Mouse (Mus musculus) Muller cell, postnatal 12 days (primary cell): ENCODE measurements around the gene Hrh2.

Experiments used
- DNase-seq: peaks from one replicate; pipeline ENCODE4 v3.0.0-alpha.2; 2015; ENCODE audit errors: inconsistent ontology term

The Hrh2 gene

GRCm38 (mm10) chr13:54215777-54216316 is 23.9 kb downstream of the Hrh2 start:
- no peak for DNase-seq

DNA sequence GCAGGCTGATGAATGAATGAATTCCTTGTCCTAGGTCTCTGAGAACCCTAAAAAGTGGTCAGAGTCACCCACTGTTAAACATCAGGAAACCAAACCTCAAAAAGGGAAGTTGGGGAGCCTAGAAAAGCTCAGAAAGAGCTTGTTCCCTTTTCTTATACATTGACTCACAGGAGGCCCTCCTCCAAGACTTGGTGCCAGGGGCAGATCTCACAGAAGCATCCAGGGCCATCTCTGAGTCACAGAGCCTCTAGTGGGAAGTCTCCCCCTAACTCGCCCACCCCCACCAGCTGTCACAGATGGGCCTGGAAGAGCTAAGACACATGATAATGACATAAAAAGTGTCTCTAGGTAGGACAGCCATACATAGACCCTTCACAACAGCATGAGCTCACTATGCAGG is 26.4 kb downstream of the Hrh2 start:
- DNase-seq: no peak

GRCm38 (mm10) chr13:54221631-54222179 is 29.8 kb downstream of the Hrh2 start:
- DNase-seq: no peak

GRCm38 (mm10) chr13:54222921-54223769 is 31.2 kb downstream of the Hrh2 start:
- DNase-seq: peak; percentile 13

- peak; percentile 47 for DNase-seq
These were observed 36.1 kb downstream of the Hrh2 start for GRCm38 (mm10) chr13:54227916-54228483.

DNA sequence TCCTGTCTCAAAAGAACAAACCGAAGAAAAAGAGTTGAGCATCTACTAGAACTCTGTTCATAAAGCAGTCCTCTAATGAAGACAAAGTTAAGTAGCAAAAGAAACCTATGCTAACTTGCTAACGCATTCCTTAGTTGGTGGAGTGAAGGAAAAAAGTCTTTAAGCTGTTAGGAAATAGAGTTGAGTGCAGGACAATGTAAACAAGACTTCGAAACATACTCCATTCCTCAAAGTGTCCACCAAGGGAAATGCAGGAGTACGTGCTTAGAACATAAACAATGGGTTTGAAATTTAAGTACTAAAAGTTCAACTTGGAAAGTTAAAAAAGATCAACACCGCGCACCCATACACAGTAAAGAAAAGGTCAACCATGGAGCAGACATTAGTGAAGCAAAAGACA is 38.2 kb downstream of the Hrh2 start:
- no peak for DNase-seq

- no peak for DNase-seq
These were observed 39.9 kb downstream of the Hrh2 start for GRCm38 (mm10) chr13:54231868-54232267.

DNA sequence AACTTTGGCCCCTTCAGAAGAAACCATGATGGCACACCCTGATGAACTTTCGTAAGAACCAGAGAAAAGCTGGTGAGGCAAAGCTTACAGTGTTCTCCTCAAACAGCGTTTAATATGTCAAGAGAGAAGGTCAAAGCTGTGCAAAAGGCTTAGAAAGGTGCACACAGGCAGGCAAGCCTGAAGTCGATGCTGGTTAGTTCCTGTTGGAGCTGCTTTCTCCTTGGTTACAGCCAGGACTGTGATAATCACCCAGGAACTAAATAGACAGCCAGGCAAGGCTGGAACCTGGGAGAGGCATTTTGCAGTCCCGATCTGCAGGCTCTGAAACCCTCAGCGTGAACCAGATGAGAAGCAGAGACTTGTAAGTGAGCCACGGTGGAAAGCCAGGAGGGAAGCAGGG is 45.6 kb downstream of the Hrh2 start:
- DNase-seq: no peak

DNA sequence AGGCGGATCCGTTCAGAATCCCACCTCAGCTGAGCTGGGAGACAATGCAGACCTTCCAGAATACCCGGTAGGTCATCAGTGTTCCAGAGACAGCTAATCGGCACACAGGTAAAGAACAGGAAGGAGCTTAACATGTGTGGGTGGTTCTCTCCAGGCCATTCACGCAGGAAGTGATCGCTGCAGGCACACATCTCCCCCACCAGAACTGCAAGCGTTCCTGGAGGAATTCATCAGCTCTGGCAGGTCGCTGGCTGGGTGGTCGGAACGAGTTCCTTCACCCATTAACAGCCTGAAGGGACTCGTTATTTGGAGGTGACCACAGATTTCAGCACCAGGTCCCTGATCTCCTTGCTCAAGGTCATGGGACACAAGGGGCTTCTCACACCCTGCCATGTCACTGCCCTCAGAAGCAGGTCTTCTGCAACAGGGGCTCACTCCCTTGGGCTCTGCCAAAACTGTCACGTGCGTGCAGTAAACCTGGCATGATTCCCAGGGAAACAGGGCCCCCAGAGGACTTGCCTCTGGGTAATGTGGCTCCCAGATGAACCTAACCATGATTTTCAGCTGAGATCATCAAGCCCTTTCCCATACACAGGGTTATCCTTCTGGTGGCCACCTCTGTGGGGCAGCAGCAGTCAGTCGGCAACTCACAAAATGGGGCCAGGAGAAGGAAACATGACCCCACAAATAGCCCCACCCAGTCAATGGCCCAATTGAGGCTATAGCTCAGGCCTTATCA is 46.8 kb downstream of the Hrh2 start:
- no peak for DNase-seq

GRCm38 (mm10) chr13:54242380-54242779 is 50.5 kb downstream of the Hrh2 start:
- no peak for DNase-seq

GRCm38 (mm10) chr13:54245204-54245603 is 53.3 kb downstream of the Hrh2 start:
- DNase-seq: no peak

- DNase-seq: peak; percentile 69
These were observed 55.6 kb downstream of the Hrh2 start for GRCm38 (mm10) chr13:54247545-54247944.

- DNase-seq: no peak
These were observed 56.6 kb downstream of the Hrh2 start for GRCm38 (mm10) chr13:54248436-54248995.

- DNase-seq: peak; percentile 84
These were observed 57.1 kb downstream of the Hrh2 start for GRCm38 (mm10) chr13:54249007-54249406.

DNA sequence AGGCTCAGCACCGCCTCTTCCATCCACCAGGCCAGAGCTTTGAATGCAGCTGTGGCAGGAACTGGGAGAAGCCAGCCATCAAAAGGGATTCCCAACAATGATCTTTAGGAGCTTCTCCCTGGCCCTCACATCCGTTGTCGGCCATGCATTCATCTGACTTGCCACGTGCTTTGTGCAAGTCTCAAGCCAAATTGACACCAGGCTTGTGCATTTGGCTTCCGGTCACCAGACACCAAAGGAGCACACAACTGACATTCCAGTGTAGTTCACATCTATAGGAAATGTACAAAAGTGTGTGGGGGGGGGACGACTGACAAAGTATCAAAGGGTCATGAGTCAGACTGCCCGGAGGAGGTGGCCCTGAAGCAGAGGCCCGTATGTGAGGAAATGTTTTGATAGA is 58.4 kb downstream of the Hrh2 start:
- DNase-seq: no peak

DNA sequence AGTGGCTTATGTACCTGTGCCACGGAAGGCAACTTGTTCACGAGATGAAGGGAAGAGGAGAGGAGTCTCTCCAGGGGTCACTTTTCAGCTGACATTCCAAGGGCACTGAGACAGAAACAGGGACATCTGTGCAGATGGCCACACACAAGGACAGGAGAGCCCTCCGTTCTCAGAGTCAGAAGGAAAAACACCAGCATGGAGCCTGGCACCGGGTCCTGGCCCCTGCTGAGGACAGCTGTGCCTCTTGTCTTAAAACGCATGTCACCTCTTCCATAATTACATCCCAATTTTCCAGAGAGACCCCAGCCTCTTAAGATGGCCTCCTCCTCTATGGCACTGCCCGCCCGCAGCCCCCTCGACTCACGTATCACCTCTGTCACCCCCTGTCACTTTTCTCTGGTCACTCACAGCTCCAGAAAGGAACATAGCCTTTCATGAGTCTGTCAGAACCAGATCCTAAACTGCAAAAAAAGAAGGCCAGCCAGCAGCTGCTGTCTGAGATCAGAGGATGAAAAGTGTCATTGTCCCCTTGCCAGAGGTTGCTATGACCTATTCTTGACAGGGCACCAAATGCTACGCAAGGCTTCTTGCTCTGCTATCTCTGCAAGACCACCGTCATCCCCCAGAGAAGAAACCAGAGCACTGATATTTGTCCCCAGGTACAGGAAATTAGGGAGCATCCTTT is 59.8 kb downstream of the Hrh2 start:
- DNase-seq: no peak

- no peak for DNase-seq
These were observed 65.8 kb downstream of the Hrh2 start for GRCm38 (mm10) chr13:54257580-54258223.

- no peak for DNase-seq
These were observed 66.4 kb downstream of the Hrh2 start for GRCm38 (mm10) chr13:54258231-54258743.

GRCm38 (mm10) chr13:54260318-54260717 is 68.4 kb downstream of the Hrh2 start:
- DNase-seq: peak; percentile 48

- DNase-seq: no peak
These were observed 71.0 kb downstream of the Hrh2 start for GRCm38 (mm10) chr13:54262741-54263510.
